Mouse (Mus musculus) mammary gland, adult 2 months (tissue): ENCODE results near the gene Gm2916. TPM values are rescaled to one million over a fixed set of nuclear protein-coding genes. Genes with fewer than 3 reads are reported as not detected.

Source experiments
- polyA plus RNA-seq: library from polyadenylated mRNA; depleted of rRNA; stranded (reverse); fragments of >200 nt; gene quantifications from 2 replicates; pipeline ENCODE4 v1.2.3, GENCODE M21; 2012; ENCODE audit warnings: low replicate concordance; rRNA removed

The Gm2916 gene
- not detected in 2 replicates for polyA plus RNA-seq

DNA sequence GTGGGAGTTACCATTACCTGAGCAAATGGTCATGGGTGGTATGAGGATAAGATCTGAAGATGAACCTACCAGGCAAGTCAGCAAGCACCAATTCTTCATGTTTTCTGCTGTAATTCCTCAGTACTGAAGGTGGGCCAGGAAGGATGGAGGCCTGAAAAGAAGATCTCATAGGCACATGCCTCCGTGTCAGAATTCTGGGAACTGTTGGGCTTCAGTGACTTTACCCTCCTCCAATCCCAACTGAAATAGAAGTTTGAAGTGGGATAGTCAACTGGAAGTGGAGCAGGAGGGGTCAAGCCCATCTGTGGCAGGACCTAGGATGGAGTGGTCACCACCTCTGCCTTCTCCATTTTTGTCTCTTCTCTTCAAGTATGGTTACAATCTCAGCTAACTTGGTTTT, at the start of gene Gm2916:
Gene Gm2916 (plus strand): TSS at position 301 of the 400 bp plus-strand sequence.

DNA sequence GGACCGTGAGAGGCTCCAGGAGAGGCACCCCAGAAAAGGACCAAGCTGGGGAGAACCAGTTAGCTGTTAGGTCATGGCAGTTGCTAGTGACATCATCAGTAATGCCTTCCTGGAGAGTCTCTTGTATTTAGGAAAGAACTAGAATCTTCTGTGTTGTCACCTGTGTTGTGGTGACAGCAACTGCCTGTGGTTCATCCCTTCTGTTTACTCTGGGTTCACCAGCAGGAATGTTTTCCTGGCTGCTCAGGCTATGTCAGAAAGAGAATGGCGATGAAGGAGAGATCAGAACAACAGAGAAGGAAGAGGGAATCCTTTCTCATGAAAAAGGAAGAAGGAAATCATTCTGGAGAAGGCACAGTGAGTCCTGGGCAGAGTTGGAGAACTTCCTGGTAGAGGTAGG, 38.0 kb upstream of the Gm2916 start, which contains the start of gene Gm3033:
Gene Gm3033 (plus strand): TSS at position 301 of the 400 bp plus-strand sequence.

GRCm38 (mm10) chr14:3931456-3931855, 47.5 kb downstream of the Gm2916 start, which contains the start of gene Gm3029:
TSS of gene Gm3029 (plus strand) at chr14:3931756.

DNA sequence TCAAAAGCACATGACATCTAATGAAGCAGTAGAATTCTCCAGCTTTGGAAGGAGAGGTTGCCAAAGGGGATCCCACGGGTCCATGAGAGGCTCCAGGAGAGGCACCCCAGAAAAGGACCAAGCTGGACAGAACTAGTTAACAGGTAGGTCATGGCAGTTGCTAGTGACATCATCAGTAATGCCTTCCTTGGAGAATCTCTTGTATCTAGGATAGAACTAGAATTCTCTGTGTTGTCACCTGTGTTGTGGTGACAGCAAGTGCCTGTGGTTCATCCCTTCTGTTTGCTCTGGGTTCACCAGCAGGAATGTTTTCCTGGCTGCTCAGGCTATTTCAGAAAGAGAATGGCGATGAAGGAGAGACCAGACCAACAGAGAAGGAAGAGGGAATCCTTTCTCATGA, 79.3 kb downstream of the Gm2916 start, which contains the start of gene Gm3095:
Gene Gm3095 (plus strand): TSS at position 301 of the 400 bp plus-strand sequence.

Other genes starting within 250 kb of the Gm2916 start
- not detected in 2 replicates for gene Gm3012, start 249.7 kb upstream of the Gm2916 start, polyA plus RNA-seq
- gene Gm3020, start 232.1 kb upstream of the Gm2916 start, polyA plus RNA-seq = 0.08 TPM in 1 of 2 replicates, not detected in the other
- gene Gm3043, start 195.4 kb upstream of the Gm2916 start, polyA plus RNA-seq = not detected in 2 replicates
- 0.55 TPM in 1 of 2 replicates, not detected in the other for gene Gm3002, start 74.1 kb upstream of the Gm2916 start, polyA plus RNA-seq
- not detected in 2 replicates for gene Gm3033, start 37.9 kb upstream of the Gm2916 start, polyA plus RNA-seq
- not detected in 2 replicates for gene Gm3029, start 47.6 kb downstream of the Gm2916 start, polyA plus RNA-seq
- gene Gm3095, start 79.4 kb downstream of the Gm2916 start, polyA plus RNA-seq = not detected in 2 replicates
- gene Gm3099, start 114.2 kb downstream of the Gm2916 start, polyA plus RNA-seq = not detected in 2 replicates
- not detected in 2 replicates for gene Gm5796, start 139.8 kb downstream of the Gm2916 start, polyA plus RNA-seq
- not detected in 2 replicates for gene Gm3115, start 199.9 kb downstream of the Gm2916 start, polyA plus RNA-seq
- gene Gm8108, start 226.4 kb downstream of the Gm2916 start, polyA plus RNA-seq = 0.22 TPM in 1 of 2 replicates, not detected in the other